Mouse (Mus musculus) layer of hippocampus, adult 11-12 months (tissue): ENCODE measurements at regions not wholly inside any gene's neighbourhood (a gene's known extent, or its start where the extent isn't known, plus 50 kb on each side); places are given as distances from the start of the nearest gene placed in this dataset.

ENCODE experiments used
- DNase-seq: peaks from one replicate; pipeline ENCODE4 v3.0.0; 2022; ENCODE audit warnings: low spot score

DNA sequence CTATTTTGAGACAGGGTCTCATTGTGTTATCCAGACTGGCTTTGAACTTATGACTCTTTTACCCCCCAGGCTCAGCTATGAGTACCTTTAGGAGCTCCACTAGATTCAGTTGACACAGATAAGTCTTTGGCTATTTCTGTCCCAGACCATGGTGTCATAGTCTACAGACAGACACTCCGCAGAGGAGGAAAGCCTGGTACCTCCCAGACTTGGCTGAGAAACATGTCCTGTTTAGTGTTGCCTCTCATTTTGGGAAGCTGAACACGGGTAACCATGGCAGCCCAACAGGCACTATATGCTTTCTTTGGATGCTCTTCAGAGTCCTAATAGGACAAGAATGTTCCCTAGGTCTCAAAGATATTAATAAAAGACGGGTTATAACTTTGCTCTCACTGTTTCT, 429.0 kb downstream of the Matn1 start:
- DNase-seq, result no peak

DNA sequence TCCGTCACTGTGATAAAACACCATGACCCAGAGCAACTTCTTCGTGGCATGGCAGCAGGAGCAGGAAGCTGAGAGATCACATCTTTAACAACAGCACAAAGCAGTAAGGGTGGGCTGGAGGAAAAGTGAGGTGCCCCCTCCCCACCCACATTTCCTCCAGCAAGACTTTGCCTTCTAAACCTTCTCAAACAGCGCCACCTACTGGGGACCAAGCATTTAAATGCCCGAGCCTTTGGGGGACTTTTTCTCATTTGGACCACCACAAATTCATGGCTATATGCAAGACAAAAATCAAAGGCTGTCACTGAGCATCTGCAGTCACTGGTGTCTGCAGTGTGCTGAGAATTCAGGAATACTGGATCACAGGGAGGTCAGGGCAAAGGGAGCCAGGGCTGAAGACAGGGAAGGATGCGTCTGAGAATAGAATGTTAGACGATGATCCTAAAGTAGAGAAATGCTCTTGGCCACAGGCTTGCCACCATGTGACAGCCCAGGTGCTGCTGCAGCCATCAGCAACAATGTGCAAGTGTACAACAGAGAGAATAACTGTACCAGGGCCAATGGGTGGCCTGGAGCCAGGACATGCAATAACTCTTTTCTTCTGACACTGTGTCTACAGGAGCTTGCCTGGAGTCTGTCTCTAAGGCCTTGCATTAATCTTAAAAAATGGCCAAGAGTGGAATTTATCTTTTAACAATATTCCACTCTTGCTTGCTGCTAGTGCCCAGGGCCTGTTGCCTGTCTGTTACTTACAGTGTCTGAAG, 430.5 kb downstream of the Matn1 start:
- no peak for DNase-seq

DNA sequence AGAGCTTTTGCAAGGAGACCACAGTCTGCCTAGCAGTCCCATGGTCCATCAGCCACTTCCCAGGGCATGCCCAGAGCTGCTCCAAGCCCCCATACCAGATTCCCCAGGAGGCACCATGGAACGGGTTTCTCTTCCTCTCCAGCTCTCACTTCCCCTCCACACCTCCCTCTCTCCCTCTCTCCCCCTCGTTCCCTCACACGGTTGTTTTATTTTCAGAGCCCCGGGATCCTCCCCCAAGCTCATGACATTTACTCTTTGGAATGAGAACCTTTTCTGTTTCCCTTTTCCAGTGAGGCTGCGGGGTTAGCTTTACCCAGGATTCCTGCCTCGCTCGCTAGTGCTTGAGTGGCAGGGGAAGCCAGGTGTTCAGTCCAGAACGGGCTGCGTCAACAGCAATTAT, 436.9 kb downstream of the Matn1 start:
- DNase-seq, result no peak

DNA sequence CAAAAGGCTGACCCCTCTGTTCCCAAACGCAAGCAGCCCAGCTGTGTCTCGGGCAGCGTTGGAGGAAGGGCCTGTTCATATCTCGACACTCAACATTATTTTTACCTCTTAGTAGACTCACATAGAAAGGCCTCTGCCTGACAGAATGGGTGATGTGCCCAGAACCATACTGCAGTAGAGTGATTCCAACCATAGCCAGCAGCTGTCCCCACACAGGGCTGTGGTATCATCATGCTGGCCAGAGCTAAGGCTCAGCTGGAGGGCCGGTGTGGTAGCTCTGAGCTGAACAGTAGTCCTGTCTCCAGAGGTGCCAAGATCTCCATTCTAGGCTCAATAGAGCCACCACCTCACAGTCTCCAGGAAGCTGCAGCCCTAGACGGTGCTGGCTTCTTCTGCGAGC, 437.3 kb downstream of the Matn1 start:
- no peak for DNase-seq

DNA sequence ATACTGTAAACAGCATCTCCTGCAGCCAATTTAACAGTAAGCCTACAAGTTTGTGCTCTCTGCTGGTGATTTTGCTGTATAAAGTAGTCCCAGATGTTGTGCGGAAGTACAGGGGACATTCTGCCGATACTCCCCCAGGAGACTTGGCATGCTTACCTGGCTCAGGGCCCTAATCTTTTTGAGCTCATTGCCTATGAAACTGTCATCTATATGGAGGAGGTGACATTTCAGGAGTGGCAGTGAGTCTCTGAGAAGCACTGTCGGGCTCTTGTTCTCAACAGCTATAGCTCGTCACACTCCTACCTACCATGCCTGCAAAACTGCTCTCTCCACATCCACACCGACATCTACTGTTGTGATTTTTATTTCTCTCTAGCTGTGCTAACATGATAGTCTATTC, 439.7 kb downstream of the Matn1 start:
- peak; percentile 20 for DNase-seq

DNA sequence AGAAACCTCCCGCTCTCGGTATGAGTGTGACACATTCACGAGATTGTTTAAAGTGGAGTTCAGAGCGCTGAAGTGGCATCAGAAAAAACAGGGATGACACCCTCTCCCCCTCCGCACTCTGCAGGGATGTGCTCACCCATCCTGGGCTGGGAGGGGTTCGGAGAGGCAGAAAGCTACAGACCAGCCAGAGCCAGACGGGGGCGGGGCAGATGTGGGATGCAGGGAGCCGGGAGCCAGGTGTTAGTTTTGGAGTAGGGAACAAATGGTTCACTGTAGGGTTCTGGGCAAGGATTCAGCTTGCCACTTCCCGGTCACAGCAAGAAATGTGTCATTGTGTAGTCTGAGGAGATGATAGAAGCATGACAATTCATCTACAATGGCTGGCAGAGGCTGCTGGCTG, 442.8 kb downstream of the Matn1 start:
- DNase-seq, result peak; percentile 29

DNA sequence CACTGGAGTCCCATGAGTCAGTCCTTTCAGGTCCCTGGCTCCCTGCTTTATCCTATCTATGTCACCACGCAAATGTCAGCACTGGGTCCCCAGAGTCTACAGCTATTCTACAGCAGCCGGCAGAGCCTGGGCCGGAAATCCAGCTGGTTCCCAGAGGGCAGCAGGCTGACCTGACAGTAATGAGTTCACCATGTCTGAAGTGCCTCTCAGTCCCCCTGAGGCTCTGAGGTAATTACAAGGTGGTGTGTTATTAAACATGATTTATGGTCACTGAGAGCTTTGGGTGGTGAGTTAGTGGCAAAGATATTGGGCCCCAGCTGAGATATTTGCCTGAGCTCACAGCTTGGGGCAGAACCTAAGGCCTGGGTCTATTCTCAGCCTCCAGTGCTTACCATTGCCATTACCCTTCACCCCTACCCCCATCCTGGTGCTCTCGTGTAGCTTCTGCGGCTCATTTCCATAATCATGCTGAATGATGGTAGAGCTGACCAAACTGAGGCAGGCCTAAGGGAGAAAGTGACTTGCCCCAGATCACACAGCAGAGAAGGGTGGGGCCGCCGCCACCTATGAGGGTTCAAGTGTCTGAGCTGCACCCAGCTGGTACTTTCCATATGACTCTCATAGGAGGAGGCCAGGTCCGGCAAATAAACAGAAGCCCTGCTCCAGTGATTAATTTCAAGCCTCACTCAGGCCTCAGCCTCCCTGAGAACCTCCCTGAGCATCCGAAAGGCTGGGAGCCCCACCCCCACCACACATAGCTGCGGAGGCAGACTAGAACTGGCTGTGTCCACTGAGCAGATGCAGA, 446.8 kb downstream of the Ptpru start:
- no peak for DNase-seq

DNA sequence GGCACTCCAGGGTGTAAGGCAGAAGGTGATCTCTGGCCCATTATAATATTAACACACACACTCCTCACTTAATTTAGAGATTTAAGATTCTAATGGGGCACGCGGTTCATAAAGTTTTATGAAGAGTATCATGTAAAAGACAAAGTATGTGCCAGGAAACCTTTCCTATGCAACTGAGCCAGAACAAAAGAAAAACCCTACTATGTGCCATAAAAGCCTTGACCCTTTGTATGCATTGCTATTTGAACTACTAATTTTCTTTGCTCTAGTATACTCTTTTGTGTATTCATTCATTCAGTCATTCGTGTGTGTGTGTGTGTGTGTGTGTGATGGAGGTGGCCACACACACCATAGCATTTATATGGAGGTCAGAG, 446.2 kb downstream of the Ptpru start:
- no peak for DNase-seq

DNA sequence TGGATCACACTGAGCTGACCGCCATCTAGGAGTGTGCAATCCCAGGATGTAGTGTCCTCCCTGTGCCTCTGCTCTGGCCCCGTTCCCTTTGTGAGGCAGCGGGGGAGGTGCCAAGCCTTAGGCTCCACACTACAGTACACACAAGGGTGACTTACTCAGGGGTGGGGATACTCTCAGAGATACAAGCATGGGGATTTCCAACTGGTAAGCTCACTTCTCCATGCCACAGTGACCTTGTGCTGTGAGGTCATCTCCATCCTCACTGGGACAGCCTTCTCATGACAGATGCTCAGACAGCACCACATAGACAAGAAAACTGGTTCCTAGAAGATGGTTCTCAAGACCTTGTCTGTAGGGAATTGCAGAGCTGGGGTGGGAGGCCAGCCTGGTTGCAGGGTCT, 445.6 kb downstream of the Ptpru start:
- DNase-seq, result no peak

DNA sequence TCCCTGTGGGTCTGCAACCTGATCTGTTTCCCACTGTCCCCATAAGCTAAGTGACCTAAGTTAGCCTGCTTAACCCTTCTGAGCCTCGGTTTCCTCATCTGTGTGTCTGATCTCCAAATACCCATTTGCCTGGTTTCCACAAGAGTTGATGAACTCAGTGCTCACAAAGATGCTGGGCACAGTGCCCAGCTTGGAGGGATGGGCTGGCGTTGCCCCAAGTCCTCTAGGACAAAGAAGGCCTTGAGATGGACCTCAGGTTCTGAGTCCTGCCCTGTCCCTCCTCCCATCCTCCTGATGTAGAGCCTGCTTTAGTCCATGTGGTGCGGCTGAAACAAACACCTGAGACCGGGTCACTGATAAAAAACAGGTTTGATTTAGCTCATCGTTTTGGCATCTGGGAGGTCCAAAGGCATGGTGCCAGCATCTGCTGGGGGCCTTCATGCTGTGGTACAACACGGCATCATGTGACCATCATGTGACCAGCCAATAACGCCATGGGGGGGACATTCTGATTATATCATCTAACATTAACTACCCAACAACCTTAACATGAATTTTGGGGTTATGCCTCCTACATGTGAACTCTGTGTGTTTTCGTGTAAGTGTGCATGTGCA, 441.8 kb downstream of the Ptpru start:
- no peak for DNase-seq

DNA sequence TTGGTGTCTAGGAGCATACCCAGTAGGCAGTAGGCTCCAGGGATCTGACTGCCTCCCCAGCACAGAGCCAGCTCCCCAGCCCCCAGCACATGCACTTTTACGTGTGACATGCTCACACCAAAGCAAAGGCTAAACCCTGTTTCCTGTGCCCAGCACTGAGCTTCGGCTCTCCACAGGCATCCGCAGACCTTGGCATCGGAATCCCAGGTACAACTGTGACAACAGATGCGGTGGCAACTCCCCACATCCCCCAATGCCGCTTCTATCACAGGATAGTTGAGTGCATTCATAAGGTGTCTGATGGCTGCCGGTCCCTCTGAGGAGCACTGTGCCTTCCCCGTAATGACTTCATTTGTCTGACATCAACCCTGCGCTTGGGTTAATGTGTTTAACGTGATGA, 440.9 kb downstream of the Ptpru start:
- no peak for DNase-seq

DNA sequence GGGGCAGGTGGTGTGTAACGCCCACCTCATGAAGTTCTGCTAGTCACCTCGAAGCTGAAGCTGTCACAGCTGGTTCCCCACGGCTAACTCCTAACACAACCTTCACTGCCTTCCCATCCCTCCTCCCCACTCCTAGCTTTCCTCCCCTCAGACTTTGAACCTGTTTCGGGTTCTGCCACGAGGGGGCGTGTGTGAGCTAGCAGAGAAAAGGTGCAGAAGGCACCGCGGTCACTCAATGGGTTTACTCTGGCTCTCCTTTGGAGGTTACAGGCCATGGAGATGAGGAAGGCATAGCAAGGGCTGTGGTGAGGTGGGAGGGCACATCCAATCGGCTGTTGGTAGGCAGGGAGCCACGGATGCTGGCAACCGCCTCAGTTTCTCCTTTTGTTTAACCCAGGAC, 437.3 kb downstream of the Ptpru start:
- peak; percentile 44 for DNase-seq

DNA sequence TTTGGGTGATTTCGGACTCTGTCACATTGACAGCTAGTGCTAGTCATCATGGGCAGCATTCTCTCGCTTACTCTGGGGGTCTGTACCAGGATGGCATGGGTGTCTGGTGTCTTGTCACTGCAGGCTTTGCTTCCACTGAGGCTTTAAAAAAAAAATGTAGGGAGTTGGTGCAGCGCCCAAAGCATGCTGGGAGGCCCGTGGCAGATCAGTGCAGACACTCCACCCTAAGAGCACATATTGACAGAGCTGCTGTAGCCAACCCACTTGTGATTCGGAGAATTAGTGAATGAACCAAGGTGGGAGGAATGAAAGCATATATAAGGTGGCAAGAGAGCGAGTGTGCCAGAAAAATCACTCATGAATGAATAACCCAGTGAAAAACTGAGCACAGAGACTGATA, 436.8 kb downstream of the Ptpru start:
- DNase-seq, result no peak

DNA sequence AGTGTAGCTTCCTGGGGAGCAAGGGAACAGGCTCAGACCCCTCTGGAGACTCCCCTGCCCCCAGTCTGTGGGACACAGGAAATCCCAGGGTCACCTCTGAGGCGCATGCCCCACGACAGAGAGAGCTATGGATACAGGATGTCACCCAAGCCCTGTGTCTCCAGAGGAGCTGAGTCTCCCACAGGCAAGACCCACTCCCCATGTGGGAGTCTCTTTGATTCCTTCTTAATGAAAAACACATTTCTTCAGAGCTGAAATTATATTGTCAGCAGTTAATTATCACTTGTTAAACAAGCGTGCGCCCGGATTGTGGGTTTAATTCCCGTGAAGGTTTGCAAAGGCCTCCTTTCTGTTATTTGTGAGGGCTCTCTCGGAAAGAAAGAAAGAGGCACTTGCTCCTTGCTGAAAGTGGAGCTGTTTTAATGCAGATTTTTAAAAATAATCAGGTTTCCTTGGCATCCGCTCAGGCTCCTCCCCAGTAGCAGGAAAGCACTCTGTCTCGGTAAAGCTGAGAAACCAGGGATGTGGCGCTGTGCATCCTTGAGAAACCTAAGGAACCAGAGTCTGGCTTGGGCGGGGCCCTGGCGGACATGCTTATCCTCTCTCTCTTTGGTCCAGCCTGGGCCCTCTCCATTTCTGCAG, 432.6 kb downstream of the Ptpru start:
- no peak for DNase-seq

DNA sequence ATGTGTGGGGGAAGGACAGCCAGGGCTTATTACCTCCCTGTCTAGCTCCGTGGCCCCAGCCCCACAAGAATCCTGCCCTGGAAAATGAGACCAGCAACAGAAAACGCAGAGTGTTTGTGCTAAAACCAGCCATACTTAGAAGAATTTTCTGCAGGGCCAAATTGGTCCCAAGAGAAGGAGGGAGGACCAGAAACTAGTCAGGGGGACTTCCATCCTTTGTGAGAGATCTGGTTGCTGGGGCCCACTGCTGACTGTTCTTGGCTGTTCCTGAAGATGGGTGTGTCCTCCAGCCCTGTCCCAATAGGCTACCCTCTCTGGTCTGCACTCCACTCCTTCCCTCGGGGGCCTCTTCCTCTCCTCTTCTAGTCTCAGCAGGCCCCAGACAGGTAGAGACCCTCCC, 430.6 kb downstream of the Ptpru start:
- no peak for DNase-seq

DNA sequence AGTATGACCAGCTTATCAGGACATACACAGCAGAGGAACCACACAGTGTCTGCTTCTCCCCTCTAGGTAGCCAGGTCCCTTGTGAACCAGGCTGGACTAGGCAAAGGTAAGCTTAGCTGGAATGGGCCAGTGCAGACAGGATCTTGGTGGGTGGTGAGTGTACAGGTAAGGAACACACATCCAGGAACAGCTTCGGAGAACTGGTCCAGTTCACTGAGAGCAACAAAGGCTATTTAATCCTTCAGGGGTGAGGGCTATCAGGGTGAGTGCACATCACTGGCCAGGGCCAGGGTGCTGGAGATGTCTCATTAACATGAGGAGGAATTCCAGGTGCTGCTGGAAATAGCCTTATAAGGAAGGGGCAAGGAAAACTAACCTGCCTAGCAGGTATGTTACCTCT, 429.4 kb downstream of the Ptpru start:
- no peak for DNase-seq

DNA sequence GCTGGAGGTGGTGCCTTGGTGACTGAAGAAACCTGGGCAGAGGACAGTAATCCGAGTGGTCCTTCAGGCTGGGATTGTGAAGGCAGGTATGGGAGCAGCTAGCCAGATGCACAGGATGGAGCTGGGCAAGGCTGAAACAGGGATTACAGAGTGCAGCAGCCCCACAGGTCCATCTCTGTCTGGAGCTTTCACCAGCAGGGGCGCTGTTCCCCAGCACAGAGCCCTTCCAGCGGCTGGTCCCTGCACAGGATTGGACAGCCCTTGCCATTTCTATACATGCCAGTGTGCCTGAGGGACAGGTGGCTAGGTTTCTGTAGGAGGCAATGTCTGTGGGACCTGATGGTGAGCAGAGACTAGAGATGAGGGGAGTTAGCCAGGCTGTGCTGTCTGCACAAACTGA, 428.3 kb downstream of the Ptpru start:
- DNase-seq, result peak; percentile 43

DNA sequence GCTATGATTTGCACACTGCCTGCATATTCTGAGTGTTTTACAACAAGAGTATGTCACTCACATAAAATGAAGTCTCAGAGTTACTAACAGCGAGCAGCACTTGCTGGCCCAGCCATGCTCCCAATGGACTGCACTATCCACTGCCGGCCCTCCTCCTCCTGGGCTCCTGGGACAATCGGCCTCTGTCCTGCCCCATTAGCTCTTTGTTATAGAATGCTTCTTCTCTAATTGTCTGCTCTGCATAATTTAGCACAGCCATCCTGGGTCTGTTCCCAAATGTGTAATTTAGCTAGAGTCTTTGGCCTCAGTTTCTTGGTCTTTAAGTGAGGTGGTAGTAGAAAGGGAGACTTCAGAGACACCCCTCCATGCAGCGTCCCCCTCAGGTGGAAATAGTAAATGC, 426.2 kb downstream of the Ptpru start:
- no peak for DNase-seq

DNA sequence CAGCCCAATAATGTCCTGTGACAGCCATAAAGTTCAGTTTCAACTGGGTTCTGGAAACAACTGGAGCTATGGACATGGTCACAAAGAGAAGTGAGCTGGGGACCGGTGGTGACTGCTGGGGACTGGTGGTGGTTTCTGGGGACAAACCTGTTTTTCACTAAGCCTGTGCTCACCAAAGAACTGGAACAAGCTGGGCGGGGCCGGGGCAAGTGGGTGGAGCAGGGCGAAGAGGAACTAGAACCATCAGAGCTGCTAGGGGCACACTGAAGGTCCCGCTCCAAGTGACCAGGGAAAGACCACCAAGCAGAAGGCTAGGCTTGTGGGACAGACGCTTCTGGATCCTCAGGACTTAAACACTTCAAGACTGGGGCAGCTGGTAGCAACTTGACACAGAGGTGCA, 424.7 kb downstream of the Ptpru start:
- DNase-seq, result no peak

DNA sequence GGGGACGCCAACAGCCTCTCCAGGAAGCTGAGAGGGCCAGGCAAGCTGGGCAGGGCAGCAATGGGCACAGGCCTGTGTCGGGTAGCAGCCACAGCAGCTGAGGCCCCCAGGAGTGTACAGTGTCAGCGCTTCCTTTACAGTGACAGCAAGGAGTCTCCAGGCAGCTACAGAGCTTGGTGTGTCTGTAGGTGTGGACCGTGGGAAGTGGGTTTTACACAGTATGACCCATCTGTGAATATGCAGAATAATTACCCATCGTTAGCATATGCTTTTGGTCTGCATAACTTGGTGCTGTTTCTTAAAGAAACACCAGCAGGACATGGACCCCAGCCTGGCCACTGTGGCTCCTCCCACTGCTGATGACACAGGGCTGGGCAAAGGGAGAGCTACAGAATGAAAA, 422.6 kb downstream of the Ptpru start:
- no peak for DNase-seq

DNA sequence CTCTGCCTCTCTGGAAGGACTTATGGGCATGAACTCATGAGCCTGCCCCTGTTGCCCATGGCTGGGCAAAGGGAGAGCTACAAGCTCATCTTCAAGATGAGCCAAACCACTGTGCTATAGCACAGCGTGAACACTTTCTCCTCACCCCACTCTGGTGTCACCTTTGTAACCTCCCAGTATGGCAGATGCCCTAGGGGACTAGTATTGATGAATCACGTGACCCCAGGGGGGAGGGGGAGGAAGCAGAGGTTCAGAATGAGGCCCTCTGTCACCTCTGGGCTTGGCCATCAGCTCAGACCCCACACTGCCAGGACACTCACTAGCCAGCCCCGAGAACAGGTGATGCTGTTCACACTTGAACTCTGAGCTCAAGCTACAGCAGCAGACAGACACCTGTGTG, 421.9 kb downstream of the Ptpru start:
- DNase-seq, result no peak

DNA sequence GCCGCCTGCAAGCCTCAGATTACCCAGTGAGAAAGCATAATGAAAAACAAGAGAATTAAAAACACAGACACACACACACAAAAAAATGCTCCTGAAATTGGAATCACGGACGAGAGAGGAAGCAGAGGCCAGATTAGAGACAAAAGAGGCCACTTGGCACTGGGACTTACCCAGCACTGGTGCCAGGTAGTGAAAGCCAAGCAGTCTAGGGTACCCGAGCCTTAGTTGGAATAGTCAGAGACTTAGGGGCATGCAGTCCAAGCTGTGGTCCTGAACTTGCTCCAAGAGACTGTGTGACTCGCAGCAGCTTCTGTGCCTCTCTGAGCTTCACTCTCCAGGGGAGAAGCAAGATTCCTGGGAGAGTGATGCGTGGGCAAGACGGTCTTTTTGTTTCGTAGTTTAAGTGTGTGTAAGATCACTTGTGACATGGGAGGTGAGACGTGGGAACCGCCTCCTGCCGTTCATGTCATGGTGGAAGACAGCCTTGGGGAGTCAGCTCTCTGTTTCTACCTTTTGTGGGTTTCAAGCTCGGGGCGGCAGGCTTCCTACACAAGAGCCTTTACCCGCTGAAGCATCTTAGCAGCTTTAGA, 420.8 kb downstream of the Ptpru start:
- DNase-seq, result no peak

DNA sequence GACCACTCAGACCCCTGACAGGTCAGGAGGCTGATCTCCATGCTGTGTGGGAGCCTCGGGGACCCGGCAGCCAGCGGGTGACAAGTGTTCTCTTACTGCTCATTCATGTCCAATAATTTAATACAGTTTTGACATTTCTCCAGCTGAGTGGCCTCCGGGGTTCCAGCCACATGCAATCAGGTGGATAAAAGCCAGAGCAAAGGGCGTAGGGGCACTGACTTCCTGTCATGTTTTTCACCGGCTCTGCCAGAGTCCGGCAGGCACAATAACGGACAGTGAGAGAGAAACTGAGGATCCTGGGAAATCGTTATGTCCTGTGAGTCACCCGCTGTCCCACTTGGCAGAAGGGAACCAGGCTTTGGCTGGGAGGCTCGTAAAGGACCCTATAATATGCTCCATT, 412.8 kb downstream of the Ptpru start:
- no peak for DNase-seq
